Mouse (Mus musculus) stomach, embryonic 14.5 days (tissue): ENCODE results near the gene Zmiz1. TPM values are rescaled to one million over a fixed set of nuclear protein-coding genes. Genes with fewer than 3 reads are reported as not detected.

ENCODE experiments used
- ATAC-seq: fragments of 200-750 bp; cut with Nextera tagmentation; 2 replicates; pipeline ENCODE4 v1.8.0; 2017; ENCODE audit warnings: low read depth, moderate TSS enrichment; ENCODE audit not compliant: insufficient number of reproducible peaks, insufficient read depth, low FRiP score
- H3K27ac ChIP-seq: fragments of 300-500 bp; sonication (generic); 2 replicates; pipeline ENCODE4 v1.5.1; 2014; ENCODE audit warnings: mild to moderate bottlenecking, low read length, moderate library complexity, mixed read lengths
- H3K27me3 ChIP-seq: fragments of 300-500 bp; sonication (generic); 2 replicates; pipeline ENCODE4 v1.6.1; 2014; ENCODE audit warnings: low read length, control low read depth, mixed read lengths; ENCODE audit not compliant: control insufficient read depth, insufficient read depth
- H3K36me3 ChIP-seq: fragments of 300-500 bp; sonication (generic); 2 replicates; pipeline ENCODE4 v1.6.1; 2014; ENCODE audit warnings: mild to moderate bottlenecking, control low read depth, low read length, moderate library complexity, mixed read lengths; ENCODE audit not compliant: control insufficient read depth, insufficient read depth
- H3K4me1 ChIP-seq: fragments of 300-500 bp; sonication (generic); 2 replicates; pipeline ENCODE4 v1.6.1; 2014; ENCODE audit warnings: low read length, control low read depth, mixed read lengths; ENCODE audit not compliant: control insufficient read depth, insufficient read depth
- H3K4me2 ChIP-seq: fragments of 300-500 bp; sonication (generic); replicated peaks from 2 replicates; pipeline ENCODE4 v1.6.1; 2014; ENCODE audit warnings: low read depth, low read length, control low read depth
- H3K4me3 ChIP-seq: fragments of 300-500 bp; sonication (generic); 2 replicates; pipeline ENCODE4 v1.5.1; 2014; ENCODE audit warnings: low read depth, low read length, control low read depth
- H3K9ac ChIP-seq: fragments of 300-500 bp; sonication (generic); replicated peaks from 2 replicates; pipeline ENCODE4 v1.6.1; 2014; ENCODE audit warnings: low read depth, mild to moderate bottlenecking, control low read depth, low read length, moderate library complexity, mixed read lengths
- H3K9me3 ChIP-seq: fragments of 300-500 bp; sonication (generic); 2 replicates; pipeline ENCODE4 v1.6.1; 2016; ENCODE audit warnings: low read depth, low read length, control low read depth; ENCODE audit not compliant: control insufficient read depth
- WGBS: fragments of 180-500 bp; shearing (Covaris S2); extraction: QIAGEN DNeasy Blood & Tissue Kit; methylation state at CpG from one replicate; pipeline ENCODE4 v1.1.7; 2014; 5-methylcytosine and 5-hydroxymethylcytosine counted together
- polyA plus RNA-seq: library from polyadenylated mRNA; unstranded; fragments of >200 nt; fragmentation: Nextera tagmentation; extraction: Ambion mirVana; gene quantifications from 2 replicates; pipeline ENCODE4 v1.2.1, GENCODE M21; 2014

Zmiz1 gene
- polyA plus RNA-seq, 1 experiment from 2014 or later, result 45.3 TPM

GRCm38 (mm10) chr14:25591426-25591825, 132.4 kb downstream of the Zmiz1 start:
- ATAC-seq, result no peak
- 88% methylated on average over 1 of the region's 1 CpGs for WGBS
- H3K27me3 ChIP-seq, result no peaks in the 10 kb centered on the region
- H3K4me3 ChIP-seq, result no peak overlapping the region
- H3K4me2 ChIP-seq, result no peak overlapping the region
- no peak overlapping the region for H3K9ac ChIP-seq
- no peaks in the 10 kb centered on the region for H3K9me3 ChIP-seq
- no peak overlapping the region for H3K27ac ChIP-seq
- H3K4me1 ChIP-seq, result peaks cover 35% of the 10 kb centered on the region
- peaks cover 3% of the 10 kb centered on the region; the same call in 1 of the 2 replicates for H3K36me3 ChIP-seq

GRCm38 (mm10) chr14:25592522-25592921, 133.5 kb downstream of the Zmiz1 start:
- H3K4me3 ChIP-seq, result no peak overlapping the region
- ATAC-seq, result no peak
- no peaks in the 10 kb centered on the region for H3K27me3 ChIP-seq
- no peak overlapping the region for H3K9ac ChIP-seq
- no peak overlapping the region for H3K27ac ChIP-seq
- peaks cover 7% of the 10 kb centered on the region; the same call in 1 of the 2 replicates for H3K36me3 ChIP-seq
- H3K9me3 ChIP-seq, result no peaks in the 10 kb centered on the region
- H3K4me2 ChIP-seq, result no peak overlapping the region
- peaks cover 24% of the 10 kb centered on the region for H3K4me1 ChIP-seq
- WGBS, result 52% methylated on average over 6 of the region's 6 CpGs

- peaks cover 12% of the 10 kb centered on the region for H3K4me1 ChIP-seq
- H3K4me2 ChIP-seq, result no peak overlapping the region
- H3K9ac ChIP-seq, result no peak overlapping the region
- H3K27ac ChIP-seq, result peak overlapping the region; percentile 21; the same call in 1 of the 2 replicates
- ATAC-seq, result no peak
- 58% methylated on average over 8 of the region's 8 CpGs for WGBS
- no peaks in the 10 kb centered on the region for H3K9me3 ChIP-seq
- H3K4me3 ChIP-seq, result no peak overlapping the region
- H3K36me3 ChIP-seq, result peaks cover 12% of the 10 kb centered on the region; the same call in 1 of the 2 replicates
- no peaks in the 10 kb centered on the region for H3K27me3 ChIP-seq
Measured at GRCm38 (mm10) chr14:25593876-25594275, 134.9 kb downstream of the Zmiz1 start.

GRCm38 (mm10) chr14:25594611-25595010, 135.6 kb downstream of the Zmiz1 start:
- no peak for ATAC-seq
- WGBS, result 67% methylated on average over 4 of the region's 4 CpGs
- Histone ChIP-seq H3K9ac (no peak overlapping the region), H3K4me2 (no peak overlapping the region), H3K4me1 (peaks cover 4% of the 10 kb centered on the region), H3K27me3 (no peaks in the 10 kb centered on the region), H3K4me3 (no peak overlapping the region), H3K36me3 (peaks cover 12% of the 10 kb centered on the region; the same call in 1 of the 2 replicates), H3K27ac (peak overlapping the region; percentile 21), H3K9me3 (no peaks in the 10 kb centered on the region)

GRCm38 (mm10) chr14:25598960-25599359, 140.0 kb downstream of the Zmiz1 start:
- ATAC-seq, result no peak
- Histone ChIP-seq H3K27ac (no peak overlapping the region), H3K4me1 (peaks cover 28% of the 10 kb centered on the region; the same call in 1 of the 2 replicates), H3K27me3 (no peaks in the 10 kb centered on the region), H3K9me3 (no peaks in the 10 kb centered on the region), H3K4me2 (no peak overlapping the region), H3K36me3 (peaks cover 12% of the 10 kb centered on the region; the same call in 1 of the 2 replicates), H3K4me3 (no peak overlapping the region), H3K9ac (no peak overlapping the region)
- WGBS, result 88% methylated on average over 6 of the region's 6 CpGs

- H3K9ac ChIP-seq, result no peak overlapping the region
- no peak overlapping the region for H3K4me2 ChIP-seq
- H3K4me3 ChIP-seq, result no peak overlapping the region
- H3K9me3 ChIP-seq, result no peaks in the 10 kb centered on the region
- H3K27me3 ChIP-seq, result no peaks in the 10 kb centered on the region
- H3K27ac ChIP-seq, result peak overlapping the region; percentile 27
- peaks cover 8% of the 10 kb centered on the region; the same call in 1 of the 2 replicates for H3K36me3 ChIP-seq
- ATAC-seq, result no peak
- 75% methylated on average over 12 of the region's 12 CpGs for WGBS
- H3K4me1 ChIP-seq, result peaks cover 37% of the 10 kb centered on the region; the same call in 1 of the 2 replicates
Measured at GRCm38 (mm10) chr14:25599934-25600333, 140.9 kb downstream of the Zmiz1 start.

- Histone ChIP-seq H3K4me3 (no peak overlapping the region), H3K36me3 (peaks cover 8% of the 10 kb centered on the region; the same call in 1 of the 2 replicates), H3K4me1 (peaks cover 40% of the 10 kb centered on the region; the same call in 1 of the 2 replicates), H3K9ac (no peak overlapping the region), H3K27me3 (no peaks in the 10 kb centered on the region), H3K27ac (peak overlapping the region; percentile 69), H3K4me2 (no peak overlapping the region), H3K9me3 (no peaks in the 10 kb centered on the region)
- no peak for ATAC-seq
- 83% methylated on average over 7 of the region's 7 CpGs for WGBS
Measured at GRCm38 (mm10) chr14:25600358-25600757, 141.4 kb downstream of the Zmiz1 start.

GRCm38 (mm10) chr14:25600951-25601350, 142.0 kb downstream of the Zmiz1 start:
- Histone ChIP-seq H3K4me3 (no peak overlapping the region), H3K9me3 (no peaks in the 10 kb centered on the region), H3K27me3 (no peaks in the 10 kb centered on the region), H3K4me1 (peaks cover 41% of the 10 kb centered on the region; the same call in 1 of the 2 replicates), H3K27ac (peak overlapping the region; percentile 69; the same call in 1 of the 2 replicates), H3K36me3 (peaks cover 8% of the 10 kb centered on the region; the same call in 1 of the 2 replicates), H3K4me2 (no peak overlapping the region), H3K9ac (no peak overlapping the region)
- no peak for ATAC-seq
- WGBS, result 26% methylated on average over 2 of the region's 2 CpGs

- peaks cover 52% of the 10 kb centered on the region; the same call in 1 of the 2 replicates for H3K4me1 ChIP-seq
- no peak overlapping the region for H3K27ac ChIP-seq
- H3K9me3 ChIP-seq, result no peaks in the 10 kb centered on the region
- H3K27me3 ChIP-seq, result no peaks in the 10 kb centered on the region
- no peak overlapping the region for H3K9ac ChIP-seq
- H3K4me3 ChIP-seq, result no peak overlapping the region
- H3K4me2 ChIP-seq, result no peak overlapping the region
- ATAC-seq, result no peak
- 95% methylated on average over 2 of the region's 2 CpGs for WGBS
- H3K36me3 ChIP-seq, result peaks cover 6% of the 10 kb centered on the region; the same call in 1 of the 2 replicates
Measured at GRCm38 (mm10) chr14:25602018-25602417, 143.0 kb downstream of the Zmiz1 start.
